Mouse (Mus musculus): ENCODE measurements at regions not wholly inside any gene's neighbourhood (a gene's known extent, or its start where the extent isn't known, plus 50 kb on each side); places are given as distances from the start of the nearest gene placed in this dataset.

GRCm38 (mm10) chr12:39301351-39302212 is 522.4 kb downstream of the Etv1 start:
- Histone ChIP-seq H3K27ac (ENCODE audit: low read depth) (no peak overlapping the region), H3K9ac (replicated peaks; ENCODE audit: low read depth, low read length) (no peak overlapping the region), H3K36me3 (replicated peaks; ENCODE audit: control insufficient read depth, insufficient read depth, low read length) (no peaks in the 10 kb centered on the region), H3K27me3 (ENCODE audit: control insufficient read depth, insufficient read depth, low read length) (no peaks in the 10 kb centered on the region), H3K9me3 (replicated peaks; ENCODE audit: control insufficient read depth, low read length) (no peaks in the 10 kb centered on the region), H3K4me3 (ENCODE audit: low read depth, low read length) (no peak overlapping the region), H3K4me1 (ENCODE audit: control insufficient read depth, insufficient read depth) (no peaks in the 10 kb centered on the region), H3K4me2 (ENCODE audit: low read depth, low read length) (no peak overlapping the region)
- DNase-seq (ENCODE audit: low spot score) (no peak), ATAC-seq (ENCODE audit: insufficient read depth, low read depth) (no peak)
- TF ChIP-seq EP300 (IDR thresholded peaks at IDR 0.05; ENCODE audit: low read depth) (no peak), CTCF (IDR thresholded peaks at IDR 0.05; ENCODE audit: low read depth) (no peak)
- WGBS, result 59% methylated on average over 13 of the region's 13 CpGs

- TF ChIP-seq EP300 (IDR thresholded peaks at IDR 0.05; ENCODE audit: low read depth) (no peak), CTCF (IDR thresholded peaks at IDR 0.05; ENCODE audit: low read depth) (no peak)
- H3K4me3 ChIP-seq (ENCODE audit: low read depth, low read length), result no peak overlapping the region
- no peak overlapping the region for H3K27ac ChIP-seq (ENCODE audit: low read depth)
- no peaks in the 10 kb centered on the region for H3K4me1 ChIP-seq (ENCODE audit: control insufficient read depth, insufficient read depth)
- H3K27me3 ChIP-seq (ENCODE audit: control insufficient read depth, insufficient read depth, low read length), result no peaks in the 10 kb centered on the region
- WGBS, result 64% methylated on average over 2 of the region's 2 CpGs
- ATAC-seq (ENCODE audit: insufficient read depth, low read depth) (no peak), DNase-seq (ENCODE audit: low spot score) (no peak)
- no peaks in the 10 kb centered on the region for H3K36me3 ChIP-seq (replicated peaks; ENCODE audit: control insufficient read depth, insufficient read depth, low read length)
- H3K9ac ChIP-seq (replicated peaks; ENCODE audit: low read depth, low read length), result no peak overlapping the region
- H3K4me2 ChIP-seq (ENCODE audit: low read depth, low read length), result no peak overlapping the region
- no peaks in the 10 kb centered on the region for H3K9me3 ChIP-seq (replicated peaks; ENCODE audit: control insufficient read depth, low read length)
Observed at GRCm38 (mm10) chr12:39302213-39302591, 523.0 kb downstream of the Etv1 start.

GRCm38 (mm10) chr12:39307746-39308145 is 528.6 kb downstream of the Etv1 start:
- H3K9ac ChIP-seq (replicated peaks; ENCODE audit: low read depth, low read length), result no peak overlapping the region
- ATAC-seq (ENCODE audit: insufficient read depth, low read depth) (no peak), DNase-seq (ENCODE audit: low spot score) (no peak)
- H3K27ac ChIP-seq (ENCODE audit: low read depth), result no peak overlapping the region
- H3K9me3 ChIP-seq (replicated peaks; ENCODE audit: control insufficient read depth, low read length), result no peaks in the 10 kb centered on the region
- H3K36me3 ChIP-seq (replicated peaks; ENCODE audit: control insufficient read depth, insufficient read depth, low read length), result no peaks in the 10 kb centered on the region
- no peak overlapping the region for H3K4me2 ChIP-seq (ENCODE audit: low read depth, low read length)
- TF ChIP-seq CTCF (IDR thresholded peaks at IDR 0.05; ENCODE audit: low read depth) (no peak), EP300 (IDR thresholded peaks at IDR 0.05; ENCODE audit: low read depth) (no peak)
- no peak overlapping the region for H3K4me3 ChIP-seq (ENCODE audit: low read depth, low read length)
- H3K27me3 ChIP-seq (ENCODE audit: control insufficient read depth, insufficient read depth, low read length), result no peaks in the 10 kb centered on the region
- no peaks in the 10 kb centered on the region for H3K4me1 ChIP-seq (ENCODE audit: control insufficient read depth, insufficient read depth)
- WGBS, result 68% methylated on average over 1 of the region's 1 CpGs

- Histone ChIP-seq H3K4me2 (ENCODE audit: low read depth, low read length) (no peak overlapping the region), H3K27me3 (ENCODE audit: control insufficient read depth, insufficient read depth, low read length) (no peaks in the 10 kb centered on the region), H3K9ac (replicated peaks; ENCODE audit: low read depth, low read length) (no peak overlapping the region), H3K9me3 (replicated peaks; ENCODE audit: control insufficient read depth, low read length) (no peaks in the 10 kb centered on the region), H3K4me1 (ENCODE audit: control insufficient read depth, insufficient read depth) (no peaks in the 10 kb centered on the region), H3K27ac (ENCODE audit: low read depth) (no peak overlapping the region), H3K36me3 (replicated peaks; ENCODE audit: control insufficient read depth, insufficient read depth, low read length) (no peaks in the 10 kb centered on the region), H3K4me3 (ENCODE audit: low read depth, low read length) (no peak overlapping the region)
- 54% methylated on average over 3 of the region's 3 CpGs for WGBS
- ATAC-seq (ENCODE audit: insufficient read depth, low read depth), result no peak
- DNase-seq (ENCODE audit: low spot score), result no peak
- TF ChIP-seq CTCF (IDR thresholded peaks at IDR 0.05; ENCODE audit: low read depth) (no peak), EP300 (IDR thresholded peaks at IDR 0.05; ENCODE audit: low read depth) (no peak)
Observed at GRCm38 (mm10) chr12:39309905-39310304, 530.7 kb downstream of the Etv1 start.

GRCm38 (mm10) chr12:39317229-39317628 is 538.0 kb downstream of the Etv1 start:
- WGBS, result 58% methylated on average over 4 of the region's 4 CpGs
- Histone ChIP-seq H3K36me3 (replicated peaks; ENCODE audit: control insufficient read depth, insufficient read depth, low read length) (no peaks in the 10 kb centered on the region), H3K27me3 (ENCODE audit: control insufficient read depth, insufficient read depth, low read length) (no peaks in the 10 kb centered on the region), H3K9ac (replicated peaks; ENCODE audit: low read depth, low read length) (no peak overlapping the region), H3K9me3 (replicated peaks; ENCODE audit: control insufficient read depth, low read length) (no peaks in the 10 kb centered on the region), H3K4me2 (ENCODE audit: low read depth, low read length) (no peak overlapping the region), H3K27ac (ENCODE audit: low read depth) (no peak overlapping the region), H3K4me3 (ENCODE audit: low read depth, low read length) (no peak overlapping the region), H3K4me1 (ENCODE audit: control insufficient read depth, insufficient read depth) (no peaks in the 10 kb centered on the region)
- TF ChIP-seq CTCF (IDR thresholded peaks at IDR 0.05; ENCODE audit: low read depth), result no peak
- TF ChIP-seq EP300 (IDR thresholded peaks at IDR 0.05; ENCODE audit: low read depth), result no peak
- ATAC-seq (ENCODE audit: insufficient read depth, low read depth) (no peak), DNase-seq (ENCODE audit: low spot score) (no peak)

GRCm38 (mm10) chr12:39321453-39321852 is 542.3 kb downstream of the Etv1 start:
- no peak overlapping the region for H3K9ac ChIP-seq (replicated peaks; ENCODE audit: low read depth, low read length)
- no peaks in the 10 kb centered on the region for H3K4me1 ChIP-seq (ENCODE audit: control insufficient read depth, insufficient read depth)
- H3K4me2 ChIP-seq (ENCODE audit: low read depth, low read length), result no peak overlapping the region
- no peaks in the 10 kb centered on the region for H3K27me3 ChIP-seq (ENCODE audit: control insufficient read depth, insufficient read depth, low read length)
- no peaks in the 10 kb centered on the region for H3K36me3 ChIP-seq (replicated peaks; ENCODE audit: control insufficient read depth, insufficient read depth, low read length)
- H3K4me3 ChIP-seq (ENCODE audit: low read depth, low read length), result no peak overlapping the region
- DNase-seq (ENCODE audit: low spot score) (no peak), ATAC-seq (ENCODE audit: insufficient read depth, low read depth) (no peak)
- H3K9me3 ChIP-seq (replicated peaks; ENCODE audit: control insufficient read depth, low read length), result no peaks in the 10 kb centered on the region
- no peak overlapping the region for H3K27ac ChIP-seq (ENCODE audit: low read depth)
- WGBS, result 74% methylated on average over 1 of the region's 1 CpGs
- no peak for TF ChIP-seq CTCF (IDR thresholded peaks at IDR 0.05; ENCODE audit: low read depth)
- TF ChIP-seq EP300 (IDR thresholded peaks at IDR 0.05; ENCODE audit: low read depth), result no peak

Data from heart, postnatal 0 days (tissue).